Mouse (Mus musculus) olfactory bulb, adult 2 months (tissue): ENCODE data around the gene Prkn. TPM values are rescaled to one million over a fixed set of nuclear protein-coding genes. Genes with fewer than 3 reads are reported as not detected.

Experiments used
- H3K27ac ChIP-seq: fragments of 200-500 bp; 2 replicates; pipeline ENCODE4 v1.5.1; 2012; ENCODE audit warnings: low read depth, low read length; ENCODE audit not compliant: insufficient read depth
- H3K4me1 ChIP-seq: fragments of 200-500 bp; 2 replicates; pipeline ENCODE4 v1.6.1; 2012; ENCODE audit warnings: low read length; ENCODE audit not compliant: control insufficient read depth, insufficient read depth
- H3K4me3 ChIP-seq: fragments of 200-500 bp; 2 replicates; pipeline ENCODE4 v1.5.1; 2012; ENCODE audit warnings: mild to moderate bottlenecking, low read depth, low read length, moderate library complexity; ENCODE audit not compliant: insufficient read depth
- CTCF ChIP-seq: fragments of 200-500 bp; IDR thresholded peaks from 2 replicates; pipeline ENCODE4 v1.5.1; 2012; ENCODE audit warnings: low read depth, mild to moderate bottlenecking, low read length, moderate library complexity; ENCODE audit not compliant: insufficient read depth
- POLR2A ChIP-seq: fragments of 200-500 bp; IDR thresholded peaks from 2 replicates; pipeline ENCODE4 v1.6.1; 2012; ENCODE audit warnings: mild to moderate bottlenecking, low read depth, low read length, moderate library complexity; ENCODE audit not compliant: insufficient read depth
- WGBS: fragments of 180-500 bp; shearing (Covaris S2); methylation state at CpG from one replicate; pipeline ENCODE4 v1.1.7; 2018; 5-methylcytosine and 5-hydroxymethylcytosine counted together
- polyA plus RNA-seq: library from polyadenylated mRNA; stranded (reverse); fragments of >200 nt; gene quantifications from 2 replicates; pipeline ENCODE4 v1.2.4, GENCODE M21; 2012; ENCODE audit warnings: low replicate concordance; ENCODE audit not compliant: missing spikeins, insufficient read depth, insufficient read length

Gene Prkn
- polyA plus RNA-seq, 1 experiment, result not detected

- 15% methylated on average over 11 of the region's 11 CpGs for WGBS
- Histone ChIP-seq H3K4me1 (0 out of 2 replicates have a peak, but pooled peaks cover 7% of the 10 kb centered on the region), H3K27ac (0 out of 2 replicates have a peak overlapping the region, but pooled peaks have one; percentile 24), H3K4me3 (no peak overlapping the region)
- TF ChIP-seq CTCF (no peak), POLR2A (no peak)
Measured at GRCm38 (mm10) chr17:11926865-11927386, 1086.7 kb downstream of the Prkn start.

- Histone ChIP-seq H3K27ac (no peak overlapping the region), H3K4me1 (peaks cover 7% of the 10 kb centered on the region; the same call in 1 of the 2 replicates), H3K4me3 (no peak overlapping the region)
- TF ChIP-seq POLR2A, result no peak
- TF ChIP-seq CTCF, result no peak
- WGBS, result 98% methylated on average over 4 of the region's 4 CpGs
Measured at GRCm38 (mm10) chr17:11931641-11932040, 1091.5 kb downstream of the Prkn start.

- 23% methylated on average over 5 of the region's 5 CpGs for WGBS
- Histone ChIP-seq H3K4me3 (no peak overlapping the region), H3K4me1 (peaks cover 2% of the 10 kb centered on the region; the same call in 1 of the 2 replicates), H3K27ac (peak overlapping the region; percentile 38; the same call in 1 of the 2 replicates)
- TF ChIP-seq CTCF (no peak), POLR2A (no peak)
Measured at GRCm38 (mm10) chr17:11933737-11934136, 1093.6 kb downstream of the Prkn start.

- WGBS, result 96% methylated on average over 3 of the region's 3 CpGs
Measured at GRCm38 (mm10) chr17:11947436-11947835, 1107.3 kb downstream of the Prkn start.

GRCm38 (mm10) chr17:11949551-11950197 is 1109.5 kb downstream of the Prkn start:
- TF ChIP-seq POLR2A (no peak), CTCF (no peak)
- Histone ChIP-seq H3K4me1 (peaks cover 7% of the 10 kb centered on the region), H3K27ac (peak overlapping the region; percentile 47; the same call in 1 of the 2 replicates), H3K4me3 (no peak overlapping the region)
- 37% methylated on average over 10 of the region's 10 CpGs for WGBS

More at GRCm38 (mm10) chr17:11947436-11947835, 1107.3 kb downstream of the Prkn start:
- Histone ChIP-seq H3K4me1 (peaks cover 7% of the 10 kb centered on the region), H3K27ac (no peak overlapping the region), H3K4me3 (no peak overlapping the region)
- TF ChIP-seq CTCF (no peak), POLR2A (no peak)

GRCm38 (mm10) chr17:11950198-11950594 is 1110.0 kb downstream of the Prkn start:
- 55% methylated on average over 8 of the region's 8 CpGs for WGBS
- no peak overlapping the region for H3K4me3 ChIP-seq
- no peak overlapping the region; the same call in 1 of the 2 replicates for H3K27ac ChIP-seq
- TF ChIP-seq POLR2A (no peak), CTCF (no peak)
- H3K4me1 ChIP-seq, result peaks cover 11% of the 10 kb centered on the region

DNA sequence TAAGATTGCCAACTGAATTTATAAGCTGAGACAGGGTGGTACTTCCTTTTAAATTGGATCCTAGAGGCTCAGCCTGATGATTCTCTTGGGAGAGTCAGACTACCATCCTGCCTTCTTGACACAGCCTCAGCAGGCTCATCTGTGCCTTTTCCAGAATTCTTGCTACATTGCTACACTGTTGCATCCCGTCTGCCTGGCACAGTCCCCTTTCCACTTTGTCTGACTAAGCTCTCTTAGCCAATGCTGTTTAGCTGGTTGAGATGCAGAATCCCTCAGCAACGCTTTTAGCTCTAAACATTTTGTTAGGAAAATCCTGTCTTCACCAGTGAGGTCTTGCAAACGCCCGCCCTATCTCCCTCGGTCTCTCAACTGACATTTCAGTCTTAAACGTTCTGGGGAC is 1115.1 kb downstream of the Prkn start:
- TF ChIP-seq POLR2A (no peak), CTCF (no peak)
- H3K4me3 ChIP-seq, result no peak overlapping the region
- H3K27ac ChIP-seq, result no peak overlapping the region
- WGBS, result 51% methylated on average over 6 of the region's 6 CpGs
- H3K4me1 ChIP-seq, result peaks cover 11% of the 10 kb centered on the region

DNA sequence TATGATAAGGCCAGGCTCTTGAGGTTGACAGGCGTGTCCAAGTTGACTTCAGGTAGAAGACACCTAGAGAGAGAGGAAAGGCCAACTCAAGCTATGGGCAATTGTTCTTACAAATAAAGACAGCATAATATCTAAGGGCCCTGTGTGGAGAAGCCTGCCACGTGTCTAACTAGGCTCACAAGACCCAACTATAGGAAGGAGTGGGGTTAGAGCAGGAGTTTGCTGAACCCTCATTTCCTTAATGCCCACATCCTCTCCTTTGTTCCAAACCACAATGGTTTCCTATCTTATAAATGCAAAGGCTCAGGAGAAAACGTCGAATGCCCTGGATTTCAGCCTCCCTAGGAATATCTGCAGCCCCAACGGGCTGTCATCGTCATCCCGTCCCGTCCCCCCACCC is 1120.3 kb downstream of the Prkn start:
- Histone ChIP-seq H3K4me1 (peaks cover 7% of the 10 kb centered on the region), H3K27ac (no peak overlapping the region), H3K4me3 (no peak overlapping the region)
- TF ChIP-seq POLR2A, result no peak
- no peak for TF ChIP-seq CTCF
- 89% methylated on average over 8 of the region's 8 CpGs for WGBS

DNA sequence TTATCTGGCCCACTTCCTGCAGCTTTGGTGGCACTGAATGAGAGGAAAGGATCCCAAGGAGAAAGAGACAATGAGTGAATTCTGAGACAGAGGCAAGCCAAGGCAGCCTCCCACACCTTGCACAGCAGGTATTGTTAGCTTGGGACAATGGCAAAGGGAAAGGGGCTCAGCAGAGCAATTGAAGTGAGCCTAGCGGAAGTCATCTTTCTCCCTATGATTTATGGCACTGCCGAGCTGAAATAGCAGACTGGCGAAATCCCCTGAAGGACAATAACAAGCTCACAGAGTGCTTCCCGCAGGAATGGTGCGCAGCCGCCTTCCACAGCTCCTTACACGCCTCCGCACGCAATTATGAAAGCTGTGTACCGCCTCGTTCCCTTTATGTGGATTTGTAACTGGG is 1122.6 kb downstream of the Prkn start:
- H3K27ac ChIP-seq, result peak overlapping the region; percentile 66
- WGBS, result 26% methylated on average over 11 of the region's 11 CpGs
- no peak for TF ChIP-seq CTCF
- no peak for TF ChIP-seq POLR2A

DNA sequence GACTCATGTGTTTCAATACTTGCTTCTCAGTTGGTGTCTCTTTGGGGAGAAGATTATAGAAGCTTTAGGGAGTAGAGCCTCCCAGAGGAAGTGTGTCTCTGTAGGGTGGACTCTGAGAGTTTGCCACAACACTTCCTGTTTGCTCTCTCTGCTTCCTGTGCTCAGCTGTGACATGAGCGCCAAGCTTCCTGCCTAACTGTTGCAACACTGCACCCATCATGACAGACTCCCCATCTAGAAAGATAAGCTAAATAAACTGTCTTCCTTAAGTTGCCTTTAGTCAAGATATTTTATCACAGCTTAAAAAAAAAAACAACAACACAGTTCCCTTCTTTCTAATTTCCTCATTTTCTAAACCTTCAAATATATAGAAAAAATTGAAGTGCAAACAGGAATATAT is 1130.0 kb downstream of the Prkn start:
- TF ChIP-seq POLR2A (no peak), CTCF (no peak)
- H3K27ac ChIP-seq, result no peak overlapping the region
- 89% methylated on average over 1 of the region's 1 CpGs for WGBS

More for the DNA sequence above, 1122.6 kb downstream of the Prkn start:
- Histone ChIP-seq H3K4me3 (no peak overlapping the region), H3K4me1 (peaks cover 4% of the 10 kb centered on the region)

More for the DNA sequence above, 1130.0 kb downstream of the Prkn start:
- Histone ChIP-seq H3K4me1 (peaks cover 8% of the 10 kb centered on the region), H3K4me3 (no peak overlapping the region)
